Mouse (Mus musculus) T-cell, adult 2 months (primary cell): ENCODE measurements around the gene F2rl3.

Experiments
- DNase-seq: peaks from one replicate; pipeline ENCODE4 v3.0.0; 2022; ENCODE audit warnings: low spot score

Gene F2rl3

GRCm38 (mm10) chr8:72765696-72766095 lies 4.0 kb downstream of the F2rl3 start:
- no peak for DNase-seq

GRCm38 (mm10) chr8:72766777-72767176 lies 5.1 kb downstream of the F2rl3 start:
- DNase-seq = no peak

DNA sequence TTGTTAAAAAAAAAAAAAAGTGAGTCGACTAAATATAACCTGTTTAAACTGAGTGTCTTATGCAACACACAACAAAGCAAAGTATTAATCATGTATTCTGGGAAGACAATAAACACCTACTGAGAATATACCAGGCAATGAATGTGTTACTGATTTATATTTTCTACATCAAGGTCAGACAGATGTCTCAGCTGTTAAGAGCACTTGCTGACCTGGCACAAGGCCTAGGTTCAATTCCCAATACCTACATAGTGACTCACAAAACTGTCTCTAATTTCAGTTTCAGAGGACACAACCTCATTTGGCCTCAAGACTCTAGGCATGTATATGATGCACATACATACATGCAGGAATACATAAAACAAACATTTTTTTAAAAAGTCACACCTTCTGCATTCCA lies 16.1 kb downstream of the F2rl3 start:
- DNase-seq = no peak

- no peak for DNase-seq
These were observed 19.0 kb downstream of the F2rl3 start for GRCm38 (mm10) chr8:72780644-72781043.

DNA sequence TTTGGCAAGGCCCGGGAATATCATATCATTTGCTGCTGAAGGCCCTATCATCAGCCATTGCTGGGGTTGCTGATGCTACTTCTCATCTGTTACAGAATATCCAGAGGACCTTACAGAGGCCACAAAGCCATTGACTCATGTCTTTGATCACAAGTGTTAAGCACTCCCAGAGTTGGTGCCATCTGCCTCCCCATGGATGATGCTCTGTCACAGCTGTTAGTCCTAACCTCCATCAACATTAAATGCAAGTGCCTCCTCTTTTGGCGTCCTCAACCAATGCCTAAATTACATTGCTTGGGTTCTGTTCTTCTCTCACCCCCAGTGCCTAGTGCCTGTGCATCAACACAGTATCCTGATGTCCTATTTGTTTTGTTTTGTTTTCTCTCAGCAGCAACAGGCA lies 39.9 kb downstream of the F2rl3 start:
- DNase-seq = no peak

DNA sequence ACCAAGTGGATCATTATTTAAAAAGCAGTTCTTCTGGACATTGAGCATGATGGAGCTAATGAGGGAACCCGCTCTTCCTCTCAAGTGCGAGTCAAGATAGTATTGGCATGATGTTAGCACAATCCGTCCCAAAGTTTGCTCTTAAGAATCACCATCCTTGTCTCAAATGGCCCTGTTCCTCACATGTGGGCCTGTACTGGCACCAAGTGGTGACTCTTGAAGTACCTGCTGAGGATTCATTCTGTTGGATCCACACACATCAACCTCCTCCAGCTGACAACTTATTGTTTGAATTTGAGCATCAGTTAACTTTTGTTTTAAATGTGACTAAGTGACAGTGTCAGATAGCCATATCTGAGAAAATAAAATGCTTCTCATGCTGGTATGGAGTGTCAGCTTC lies 51.0 kb downstream of the F2rl3 start:
- DNase-seq = no peak
